Mouse (Mus musculus) embryonic fibroblast, embryonic 13.5 days (primary cell): ENCODE results near the gene Cbs.

Experiments used
- CTCF ChIP-seq: IDR thresholded peaks from 2 replicates; pipeline ENCODE4 v1.5.1; 2011; ENCODE audit warnings: mild to moderate bottlenecking, control low read depth, low read length, moderate library complexity, borderline replicate concordance; ENCODE audit not compliant: insufficient read depth
- POLR2A ChIP-seq: IDR thresholded peaks from 2 replicates; pipeline ENCODE4 v1.6.1; 2011; ENCODE audit warnings: low read depth, mild to moderate bottlenecking, control low read depth, low read length, moderate library complexity

DNA sequence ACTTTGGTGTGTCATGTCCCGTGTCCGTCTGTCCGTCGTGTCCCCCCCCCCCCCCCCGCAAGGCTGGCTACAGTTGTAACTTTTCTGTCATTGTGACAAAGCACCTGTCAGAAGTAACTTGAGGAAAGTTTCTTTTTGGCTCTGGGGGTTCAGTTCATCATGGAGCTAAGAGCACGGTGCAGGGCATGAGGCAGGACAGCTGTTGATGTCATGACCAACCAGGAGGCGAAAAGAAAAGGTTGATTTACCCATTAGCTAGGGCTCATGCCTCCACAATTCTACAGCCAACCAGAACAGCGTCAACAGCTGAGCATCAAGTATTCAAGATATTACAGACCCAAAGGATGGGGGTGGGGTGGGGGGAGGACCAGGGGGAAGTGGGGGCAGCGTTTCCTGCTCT lies 31.3 kb upstream of the Cbs start:
- TF ChIP-seq POLR2A = no peak
- no peak for TF ChIP-seq CTCF
